Mouse (Mus musculus) left cerebral cortex, adult 11 months (tissue): ENCODE data around the gene Gm26661.

Source experiments
- DNase-seq: peaks from one replicate; pipeline ENCODE4 v3.0.0; 2022; ENCODE audit warnings: low spot score

Gene Gm26661

DNA sequence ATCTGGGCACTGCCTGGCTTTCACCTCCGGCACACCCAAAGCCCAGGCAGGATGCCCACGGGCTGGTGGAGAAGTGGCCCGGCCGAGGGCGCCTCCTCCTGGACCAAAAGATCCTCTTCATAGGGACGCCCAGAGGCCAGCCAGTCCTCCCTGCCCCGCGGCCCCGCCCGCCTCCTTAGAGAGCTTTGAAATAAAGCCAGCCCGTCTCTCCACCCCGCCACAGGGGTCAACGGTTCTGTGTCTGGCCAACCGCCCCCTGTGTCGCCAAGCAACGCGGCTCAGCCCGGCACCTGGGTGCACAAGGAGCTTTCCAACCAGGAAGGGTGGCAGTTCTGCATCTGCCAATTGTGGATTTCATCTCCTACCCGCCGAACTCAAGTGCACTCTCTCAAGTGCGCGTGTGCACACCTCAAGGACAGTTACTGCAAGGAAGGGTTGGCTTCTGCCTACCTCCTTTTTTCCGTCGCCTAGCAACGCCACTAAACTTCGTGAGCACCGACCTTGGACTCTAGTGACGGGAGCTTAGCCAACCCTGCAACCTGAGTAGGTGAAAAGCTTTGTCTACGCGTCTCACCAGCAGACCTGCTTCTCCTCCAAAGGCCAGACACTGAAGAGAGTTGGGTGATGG lies at the start of gene Gm26661:
Gm26661 (plus strand) TSS at position 56 of the 628 bp plus-strand sequence.
- DNase-seq, result peak; percentile 23

GRCm38 (mm10) chr14:7748944-7749763 lies 42.2 kb upstream of the Gm26661 start:
- DNase-seq, result peak; percentile 23

DNA sequence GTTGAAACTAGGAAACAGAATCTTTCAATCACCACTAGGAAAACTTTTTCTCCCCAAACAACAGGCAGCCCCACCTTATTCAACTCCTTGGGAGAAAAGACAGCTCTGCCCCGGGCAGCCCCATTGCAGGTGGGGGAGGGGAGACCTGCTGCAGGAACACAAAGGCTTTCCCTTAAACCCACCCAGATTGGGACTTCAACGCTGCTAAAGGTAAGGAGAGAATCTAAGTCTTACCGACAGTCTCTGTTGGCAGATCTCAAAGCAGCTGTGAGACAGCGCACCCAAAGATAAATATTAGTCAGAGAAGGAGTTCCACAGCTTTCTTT lies 41.7 kb upstream of the Gm26661 start:
- no peak for DNase-seq

DNA sequence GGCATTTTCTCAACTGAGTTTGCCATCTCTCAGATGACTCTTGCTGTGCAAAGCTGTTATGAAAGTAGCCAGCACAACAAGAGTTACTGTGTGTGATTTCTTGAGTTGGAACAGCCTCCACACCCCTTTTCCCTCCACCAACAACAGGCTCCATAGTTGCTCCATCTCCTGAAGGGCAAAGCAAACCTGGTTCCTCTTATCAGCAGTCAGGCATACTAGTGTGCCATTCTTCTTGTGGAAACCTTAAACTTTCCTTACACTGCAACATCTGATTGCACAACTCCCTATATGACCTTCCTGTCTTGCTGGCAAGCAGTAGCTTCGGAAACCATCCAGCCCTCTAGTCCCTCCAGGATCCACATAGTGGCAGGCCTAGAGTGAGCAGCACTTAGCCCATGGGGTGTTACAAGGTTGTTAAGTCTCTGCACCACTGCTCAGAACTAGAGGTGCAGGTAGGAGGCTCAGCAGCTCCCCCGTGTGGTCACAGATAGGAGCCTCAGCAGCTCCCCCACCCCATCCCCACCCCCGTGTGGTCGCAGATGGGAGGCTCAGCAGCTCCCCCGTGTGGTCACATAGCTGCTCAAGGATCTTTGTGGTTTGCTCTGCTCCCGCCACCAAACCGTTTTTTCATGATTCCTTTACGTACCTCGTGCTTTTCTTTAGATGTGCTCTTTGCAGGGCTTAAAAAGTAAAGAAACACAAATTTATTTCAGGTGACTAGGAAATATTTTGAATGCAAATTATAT lies 25.6 kb upstream of the Gm26661 start:
- peak; percentile 55 for DNase-seq

- peak; percentile 18 for DNase-seq
Measured at GRCm38 (mm10) chr14:7773714-7774389, 17.5 kb upstream of the Gm26661 start.

DNA sequence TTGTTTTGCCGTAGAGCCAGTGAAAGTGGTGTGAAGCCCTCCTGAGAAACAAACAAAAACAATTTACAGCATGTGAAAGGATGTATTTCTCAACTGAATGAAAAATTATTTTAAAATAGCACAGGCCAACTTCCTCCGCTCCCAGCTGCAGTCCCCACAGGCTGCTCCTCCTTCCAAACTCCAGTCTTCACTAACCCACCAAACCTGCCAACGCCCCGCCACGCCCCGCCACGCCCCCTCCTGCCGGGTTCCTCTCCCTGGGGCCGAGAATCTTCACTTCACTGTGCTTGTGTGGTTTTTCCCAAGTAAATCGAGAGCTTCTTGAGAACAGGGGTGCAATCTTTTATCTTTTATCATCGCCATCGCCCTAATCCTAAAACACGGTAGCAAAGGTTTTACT lies 5.3 kb upstream of the Gm26661 start:
- DNase-seq, result no peak

DNA sequence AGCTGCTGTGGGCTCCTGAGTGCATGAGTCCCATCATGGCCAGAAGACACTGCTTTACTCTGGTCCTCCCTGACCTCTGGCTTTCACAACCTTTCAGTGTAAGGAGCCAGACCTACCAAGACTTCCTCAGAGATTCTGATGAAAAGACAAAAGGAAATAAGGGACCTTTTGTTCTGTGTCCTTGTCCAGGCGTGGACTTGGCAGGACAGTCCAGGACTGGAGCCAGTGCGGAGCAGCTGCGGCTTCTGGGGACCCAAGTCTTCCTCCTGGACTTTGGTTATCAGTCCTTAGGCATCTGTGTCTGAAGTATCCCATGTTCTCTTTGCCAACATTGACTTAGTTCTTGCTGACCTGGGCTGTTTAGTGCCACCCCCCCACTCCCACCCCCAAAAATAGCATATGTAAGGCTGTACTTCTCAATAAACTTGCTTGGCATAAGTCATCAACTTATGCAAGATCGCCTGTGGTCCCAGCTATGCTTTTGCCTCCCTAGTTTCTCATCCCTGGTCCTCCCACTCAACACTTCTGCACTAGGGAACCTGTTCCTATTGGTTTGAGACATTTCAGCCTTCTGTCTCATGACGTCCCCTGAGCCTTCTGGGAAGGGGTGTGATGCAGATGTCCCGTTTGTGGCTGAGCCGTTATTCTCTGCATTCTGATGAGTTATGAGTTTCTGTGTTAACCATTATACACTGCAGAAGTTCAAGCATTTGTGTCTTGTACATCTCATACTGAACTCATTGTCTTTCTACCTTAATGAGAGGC lies 1.9 kb upstream of the Gm26661 start:
- DNase-seq, result no peak

DNA sequence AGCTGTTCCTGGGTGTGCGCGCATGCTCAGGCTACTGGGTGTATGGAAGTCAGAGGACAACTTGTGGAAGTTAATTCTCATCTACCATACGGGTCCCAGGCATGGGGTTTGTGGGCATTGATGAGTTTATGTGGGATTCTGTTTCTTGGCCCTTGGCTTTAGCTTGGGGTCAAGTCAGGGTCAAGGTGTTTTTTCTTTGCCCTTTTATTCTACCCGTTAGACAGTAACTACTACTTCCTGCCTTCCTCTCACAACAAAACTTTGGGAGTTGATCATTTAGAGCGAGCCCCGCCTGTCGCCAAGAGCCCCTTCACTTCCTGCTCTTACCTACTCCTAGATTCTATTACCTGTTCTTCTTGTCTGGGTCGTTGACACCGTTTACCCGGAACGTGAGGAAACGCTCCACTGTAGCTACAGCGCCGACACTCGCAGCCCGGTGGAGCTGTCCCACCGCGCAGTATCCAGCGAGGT lies 291 bp upstream of the Gm26661 start:
- DNase-seq, result no peak

DNA sequence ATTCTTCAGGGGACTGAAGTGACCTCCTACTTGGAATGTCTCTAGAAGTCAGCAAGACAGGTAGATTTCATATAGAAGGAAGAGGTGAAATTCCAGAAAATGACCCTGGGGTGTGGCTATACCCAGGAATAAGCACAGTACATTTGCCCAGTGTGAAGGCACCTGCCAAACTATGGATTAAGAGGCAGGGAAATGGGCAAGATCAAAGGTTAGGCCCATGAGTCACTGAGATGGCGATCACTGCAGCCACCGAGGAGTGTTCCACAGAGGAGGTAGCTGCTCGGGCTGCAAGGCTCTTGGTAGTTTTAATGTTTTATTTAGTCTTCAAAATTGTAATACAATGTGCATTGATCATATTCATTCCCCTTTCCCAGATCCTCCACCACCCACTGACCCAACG lies 4.6 kb downstream of the Gm26661 start:
- DNase-seq, result no peak

GRCm38 (mm10) chr14:7800611-7801010 lies 9.2 kb downstream of the Gm26661 start:
- no peak for DNase-seq

GRCm38 (mm10) chr14:7801831-7802230 lies 10.4 kb downstream of the Gm26661 start:
- no peak for DNase-seq

- DNase-seq, result no peak
Measured at GRCm38 (mm10) chr14:7803874-7804557, 12.6 kb downstream of the Gm26661 start.

- DNase-seq, result no peak
Measured at GRCm38 (mm10) chr14:7804558-7804905, 13.1 kb downstream of the Gm26661 start.

- no peak for DNase-seq
Measured at GRCm38 (mm10) chr14:7807711-7808110, 16.3 kb downstream of the Gm26661 start.

DNA sequence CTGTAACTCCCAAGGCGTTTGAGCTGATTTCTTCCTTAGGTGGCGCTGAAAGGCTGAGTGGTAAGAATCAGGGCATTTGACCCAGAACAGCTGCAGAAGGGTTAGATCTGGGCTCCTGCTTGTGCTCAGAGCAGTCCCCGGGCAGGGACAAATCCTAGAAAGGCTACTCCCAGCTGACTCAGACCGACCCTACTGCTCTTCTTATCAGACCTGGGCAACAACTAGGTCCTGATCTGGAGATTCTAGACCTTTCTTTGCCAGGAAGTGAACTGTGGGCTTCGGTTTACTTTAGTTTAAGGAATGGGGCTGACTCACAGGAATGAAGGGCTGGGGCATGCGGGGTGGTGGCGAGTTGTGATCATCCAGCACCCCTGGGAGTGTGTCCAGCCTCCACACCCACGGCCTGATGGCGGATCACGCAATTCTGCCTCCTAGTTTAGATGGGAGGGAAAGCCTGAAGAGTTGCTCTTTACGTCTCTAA lies 17.2 kb downstream of the Gm26661 start:
- no peak for DNase-seq

GRCm38 (mm10) chr14:7809043-7809955 lies 17.9 kb downstream of the Gm26661 start:
- no peak for DNase-seq

GRCm38 (mm10) chr14:7817770-7818462 lies 26.5 kb downstream of the Gm26661 start, which contains the start of gene Flnb:
Gene Flnb, plus strand, starts transcription at chr14:7817957.
- peak; percentile 93 for DNase-seq

GRCm38 (mm10) chr14:7818463-7819121 lies 27.2 kb downstream of the Gm26661 start:
- DNase-seq, result no peak

DNA sequence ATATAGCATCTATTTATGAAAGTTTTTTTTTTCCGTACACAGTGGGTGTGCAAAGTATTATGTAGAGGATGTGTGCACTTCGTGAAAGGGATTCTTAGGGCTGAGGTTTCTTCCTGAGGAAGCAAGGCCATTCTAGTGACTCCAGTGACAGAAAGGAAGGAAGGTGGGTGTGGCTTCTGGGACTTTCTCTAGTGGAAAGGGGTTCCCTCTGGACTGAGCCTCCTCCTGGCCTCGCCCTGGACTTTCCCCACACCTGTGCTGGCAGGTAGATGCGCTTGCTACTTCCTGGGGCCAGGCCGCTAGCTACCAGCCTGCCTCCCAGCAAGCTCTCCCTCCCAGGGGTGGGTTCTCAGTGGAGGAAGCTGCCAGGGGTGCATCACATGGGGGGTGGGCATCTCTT lies 28.1 kb downstream of the Gm26661 start:
- DNase-seq, result no peak
